Mouse (Mus musculus) ES-Bruce4 (cell line): ENCODE results near the gene Mettl21e.

Source experiments
- CTCF ChIP-seq: IDR thresholded peaks from one replicate; pipeline ENCODE4 v1.8.1; 2011; ENCODE audit warnings: low read depth, low read length
- POLR2A ChIP-seq: IDR thresholded peaks from one replicate; pipeline ENCODE4 v1.8.1; 2011; ENCODE audit warnings: low read length; ENCODE audit not compliant: insufficient read depth

DNA sequence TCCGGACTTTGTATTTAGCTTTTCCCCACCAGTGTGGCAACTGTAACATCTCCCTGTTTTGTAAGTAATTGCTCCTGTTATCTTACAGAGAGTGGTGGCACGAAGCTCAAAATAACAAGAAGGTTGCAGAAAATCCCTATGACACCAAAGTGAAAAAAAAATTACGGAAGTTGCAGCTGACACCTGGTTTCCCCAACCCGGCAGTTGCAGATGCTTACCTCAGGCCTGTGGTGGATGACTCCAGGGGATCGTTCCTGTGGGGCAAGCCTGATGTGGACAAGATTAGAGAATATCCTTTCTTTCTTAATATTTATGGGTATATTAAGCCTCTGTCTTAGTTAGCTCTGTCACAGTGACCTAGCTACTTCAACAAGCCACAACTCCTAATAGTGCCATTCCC, 40.7 kb downstream of the Mettl21e start:
- no peak for TF ChIP-seq CTCF
- TF ChIP-seq POLR2A = no peak
